Comparison of ENCODE assay signal across 25 mouse cellular contexts in the genomic region with DNA sequence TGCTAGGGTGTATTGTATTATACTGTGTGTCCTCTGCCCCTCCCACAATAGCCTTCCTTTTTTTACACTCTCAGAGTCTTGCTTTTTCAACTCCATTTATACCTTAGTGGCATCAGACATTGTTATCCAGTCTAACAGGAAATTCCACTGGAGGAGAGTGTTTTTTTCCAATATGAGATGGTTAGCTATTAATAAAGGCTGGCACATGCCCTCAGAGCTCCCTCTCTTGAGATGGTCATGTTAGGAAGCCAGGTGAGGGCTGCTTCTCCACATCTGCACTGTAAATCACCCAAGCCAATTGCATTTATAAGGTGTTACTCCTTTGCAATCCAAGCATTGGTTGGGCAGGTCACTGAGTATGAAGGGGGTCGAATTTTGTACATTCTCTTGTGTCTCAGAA.
A peak's percentile ranks its signal among the peaks of the same experiment; 100 is the strongest.
DNase-seq lines count a peak whose midpoint lies in the region; ATAC-seq and TF ChIP-seq lines count a peak whose summit lies in the region.
"Had no signal": no experiment of that assay in that cellular context is flagged by ENCODE, and none has a peak within 500 bp of the region (broad histone marks: within the 10 kb centered on the region; RNA-seq: fewer than 3 reads in every experiment).

No protein-coding gene starts in this region.

- peaks cover 15% of the 10 kb centered on the region; the same call in 1 of the 2 replicates for H3K4me1 ChIP-seq in kidney, adult 2 months (ENCODE audit: control insufficient read depth, insufficient read depth, low read length)
- peaks cover 18% of the 10 kb centered on the region; the same call in 1 of the 2 replicates for H3K4me1 ChIP-seq in kidney, postnatal 0 days (replicated peaks; ENCODE audit: insufficient read depth, low read length)
- peaks cover 23% of the 10 kb centered on the region for H3K4me1 ChIP-seq in kidney, embryonic 14.5 days (ENCODE audit: control insufficient read depth, insufficient read depth, low read length)
- H3K4me1 ChIP-seq in lung, embryonic 16.5 days (replicated peaks; ENCODE audit: control insufficient read depth, insufficient read depth, low read length), result peaks cover 31% of the 10 kb centered on the region
- peaks cover 17% of the 10 kb centered on the region for H3K4me1 ChIP-seq in lung, adult 2 months (ENCODE audit: control insufficient read depth, insufficient read depth, low read length)
- H3K4me1 ChIP-seq in stomach, embryonic 16.5 days (ENCODE audit: control insufficient read depth, insufficient read depth, low read length), result peaks cover 26% of the 10 kb centered on the region
- H3K4me1 ChIP-seq in stomach, postnatal 0 days (replicated peaks; ENCODE audit: control insufficient read depth, insufficient read depth), result peaks cover 6% of the 10 kb centered on the region; the same call in 1 of the 2 replicates

- H3K27me3 ChIP-seq in kidney, adult 2 months (replicated peaks; ENCODE audit: control insufficient read depth, insufficient read depth, low read length), result no peaks in the 10 kb centered on the region
- H3K27me3 ChIP-seq in kidney, postnatal 0 days (ENCODE audit: insufficient read depth, low read length), result no peaks in the 10 kb centered on the region
- H3K27me3 ChIP-seq in kidney, embryonic 14.5 days (ENCODE audit: control insufficient read depth, insufficient read depth, low read length), result no peaks in the 10 kb centered on the region
- H3K27me3 ChIP-seq in lung, embryonic 16.5 days (ENCODE audit: control insufficient read depth, insufficient read depth, low read depth, low read length), result no peaks in the 10 kb centered on the region
- no peaks in the 10 kb centered on the region for H3K27me3 ChIP-seq in stomach, embryonic 16.5 days (ENCODE audit: control insufficient read depth, insufficient read depth, low read length)
- H3K27me3 ChIP-seq in stomach, postnatal 0 days (ENCODE audit: control insufficient read depth, insufficient read depth, low read length), result no peaks in the 10 kb centered on the region
- H3K27me3 ChIP-seq: CH12.LX, Patski had no signal

- TF ChIP-seq POLR2A in kidney, adult 2 months (IDR thresholded peaks at IDR 0.05; ENCODE audit: low read depth, low read length), result no peak
- no peak for TF ChIP-seq POLR2A in lung, adult 2 months (IDR thresholded peaks at IDR 0.05; ENCODE audit: borderline replicate concordance, extremely low read depth, low read depth, low read length)

- WGBS in kidney, adult 2 months, result 53% methylated on average over 1 of the region's 1 CpGs
- WGBS in kidney, postnatal 0 days, result 63% methylated on average over 1 of the region's 1 CpGs
- WGBS in kidney, embryonic 14.5 days, result 84% methylated on average over 1 of the region's 1 CpGs
- 44% methylated on average over 1 of the region's 1 CpGs for WGBS in lung, embryonic 16.5 days
- 60% methylated on average over 1 of the region's 1 CpGs for WGBS in lung, adult 2 months
- 61% methylated on average over 1 of the region's 1 CpGs for WGBS in stomach, embryonic 16.5 days
- 67% methylated on average over 1 of the region's 1 CpGs for WGBS in stomach, postnatal 0 days

- H3K9me3 ChIP-seq in kidney, postnatal 0 days (replicated peaks; ENCODE audit: low read length), result no peaks in the 10 kb centered on the region
- H3K9me3 ChIP-seq in kidney, embryonic 14.5 days (ENCODE audit: control insufficient read depth, low read length), result no peaks in the 10 kb centered on the region
- no peaks in the 10 kb centered on the region for H3K9me3 ChIP-seq in lung, embryonic 16.5 days (ENCODE audit: control insufficient read depth, low read length)
- H3K9me3 ChIP-seq in stomach, embryonic 16.5 days (replicated peaks; ENCODE audit: control insufficient read depth, low read length), result no peaks in the 10 kb centered on the region
- no peaks in the 10 kb centered on the region for H3K9me3 ChIP-seq in stomach, postnatal 0 days (ENCODE audit: control insufficient read depth, low read length)
- H3K9me3 ChIP-seq: embryonic facial prominence, embryonic 13.5 days; forebrain, embryonic 12.5 days; heart, embryonic 15.5 days; hindbrain, embryonic 10.5 days had no signal

- ATAC-seq in kidney, postnatal 0 days (replicated peaks; ENCODE audit: low FRiP score, low read depth), result no peak
- ATAC-seq in kidney, embryonic 14.5 days (ENCODE audit: low FRiP score, low TSS enrichment), result no peak
- ATAC-seq in lung, embryonic 16.5 days (ENCODE audit: low read depth), result no peak
- ATAC-seq in stomach, embryonic 16.5 days (ENCODE audit: insufficient read depth, low FRiP score), result no peak
- no peak for ATAC-seq in stomach, postnatal 0 days (ENCODE audit: low FRiP score, low TSS enrichment)
- ATAC-seq: activated CD4-positive, CD25-positive, alpha-beta regulatory T cell, adult 4 months; forebrain, embryonic 16.5 days; Patski had no signal

- no peaks in the 10 kb centered on the region for H3K36me3 ChIP-seq in kidney, adult 2 months (ENCODE audit: control insufficient read depth, insufficient read depth, low read length)
- H3K36me3 ChIP-seq in kidney, postnatal 0 days (ENCODE audit: insufficient read depth, low read length), result no peaks in the 10 kb centered on the region
- H3K36me3 ChIP-seq in kidney, embryonic 14.5 days (ENCODE audit: control insufficient read depth, insufficient read depth, low read length), result no peaks in the 10 kb centered on the region
- no peaks in the 10 kb centered on the region for H3K36me3 ChIP-seq in lung, embryonic 16.5 days (ENCODE audit: control insufficient read depth, insufficient read depth, low read length)
- H3K36me3 ChIP-seq in stomach, embryonic 16.5 days (ENCODE audit: control insufficient read depth, insufficient read depth, low read length), result no peaks in the 10 kb centered on the region
- no peaks in the 10 kb centered on the region for H3K36me3 ChIP-seq in stomach, postnatal 0 days (ENCODE audit: control insufficient read depth, insufficient read depth, low read length)
- H3K36me3 ChIP-seq: embryonic facial prominence, embryonic 13.5 days; forebrain, embryonic 12.5 days; heart, embryonic 15.5 days; hindbrain, embryonic 10.5 days had no signal

- no peak for TF ChIP-seq CTCF in kidney, adult 2 months (conservative IDR thresholded peaks at IDR 0.05; ENCODE audit: insufficient read depth, insufficient read length, low read depth, low read length)
- no peak for TF ChIP-seq CTCF in kidney, postnatal 0 days (IDR thresholded peaks at IDR 0.05; ENCODE audit: low read depth)
- TF ChIP-seq CTCF in lung, adult 2 months (IDR thresholded peaks at IDR 0.05; ENCODE audit: insufficient read depth, low read length), result no peak
- TF ChIP-seq CTCF in stomach, postnatal 0 days (IDR thresholded peaks at IDR 0.05; ENCODE audit: low read depth), result no peak

- H3K27ac ChIP-seq in kidney, adult 2 months (ENCODE audit: insufficient read depth, low read depth, low read length), result peak overlapping the region; percentile 53
- peak overlapping the region; percentile 6; the same call in 1 of the 2 replicates for H3K27ac ChIP-seq in kidney, postnatal 0 days
- H3K27ac ChIP-seq in kidney, embryonic 14.5 days (ENCODE audit: low read depth, low read length), result no peak overlapping the region
- peak overlapping the region; percentile 8 for H3K27ac ChIP-seq in lung, embryonic 16.5 days (ENCODE audit: low read length)
- H3K27ac ChIP-seq in stomach, embryonic 16.5 days (ENCODE audit: low read length), result peak overlapping the region; percentile 44; the same call in 1 of the 2 replicates
- no peak overlapping the region for H3K27ac ChIP-seq in stomach, postnatal 0 days (replicated peaks)
- H3K27ac ChIP-seq: embryonic facial prominence, embryonic 13.5 days; forebrain, embryonic 12.5 days; heart, adult 2 months; heart, embryonic 15.5 days; hindbrain, embryonic 10.5 days had no signal

- no peak overlapping the region for H3K4me2 ChIP-seq in kidney, postnatal 0 days (ENCODE audit: low read length)
- H3K4me2 ChIP-seq in kidney, embryonic 14.5 days (replicated peaks; ENCODE audit: low read depth, low read length), result no peak overlapping the region
- no peak overlapping the region for H3K4me2 ChIP-seq in lung, embryonic 16.5 days (ENCODE audit: low read depth, low read length)
- H3K4me2 ChIP-seq in stomach, embryonic 16.5 days (ENCODE audit: low read depth, low read length), result no peak overlapping the region
- no peak overlapping the region for H3K4me2 ChIP-seq in stomach, postnatal 0 days (replicated peaks; ENCODE audit: low read depth)
- H3K4me2 ChIP-seq: embryonic facial prominence, embryonic 13.5 days; forebrain, embryonic 12.5 days; heart, embryonic 11.5 days; heart, embryonic 15.5 days had no signal

- peak; percentile 64 for DNase-seq in kidney, adult 2 months
- DNase-seq in kidney, postnatal 10 days, result no peak
- DNase-seq in kidney, postnatal 0 days (ENCODE audit: low spot score), result no peak
- DNase-seq in lung, adult 2 months, result no peak
- no peak for DNase-seq in stomach, postnatal 0 days (ENCODE audit: low spot score)
- DNase-seq: adrenal gland, adult 2 months; adrenal gland, postnatal 25 days; cerebellum, adult 18-20 months; cerebellum, adult 9-11 months; cerebellum, postnatal 36 days; gastrocnemius, postnatal 10 days; heart, adult 2 months; heart, postnatal 14 days had no signal

- no peak for TF ChIP-seq EP300 in stomach, postnatal 0 days (optimal IDR thresholded peaks at IDR 0.05)

- H3K9ac ChIP-seq in kidney, postnatal 0 days (ENCODE audit: low read depth, low read length), result no peak overlapping the region
- no peak overlapping the region for H3K9ac ChIP-seq in kidney, embryonic 14.5 days (ENCODE audit: low read depth, low read length)
- H3K9ac ChIP-seq in lung, embryonic 16.5 days (ENCODE audit: low read length), result no peak overlapping the region
- H3K9ac ChIP-seq in stomach, embryonic 16.5 days (ENCODE audit: low read length), result no peak overlapping the region
- no peak overlapping the region for H3K9ac ChIP-seq in stomach, postnatal 0 days (ENCODE audit: low read length)
- H3K9ac ChIP-seq: embryonic facial prominence, embryonic 13.5 days; forebrain, embryonic 12.5 days; heart, embryonic 15.5 days had no signal

- H3K4me3 ChIP-seq in kidney, adult 2 months (ENCODE audit: insufficient read depth, low read depth, low read length), result no peak overlapping the region
- H3K4me3 ChIP-seq in kidney, postnatal 0 days (replicated peaks; ENCODE audit: low read depth, low read length), result no peak overlapping the region
- no peak overlapping the region for H3K4me3 ChIP-seq in kidney, embryonic 14.5 days (ENCODE audit: low read length)
- no peak overlapping the region for H3K4me3 ChIP-seq in lung, embryonic 16.5 days (ENCODE audit: low read length)
- H3K4me3 ChIP-seq in lung, adult 2 months (replicated peaks; ENCODE audit: extremely low read depth, low read depth, low read length), result no peak overlapping the region
- H3K4me3 ChIP-seq in stomach, embryonic 16.5 days (replicated peaks; ENCODE audit: low read length), result no peak overlapping the region
- no peak overlapping the region for H3K4me3 ChIP-seq in stomach, postnatal 0 days (ENCODE audit: low read depth, low read length)
- H3K4me3 ChIP-seq: embryonic facial prominence, embryonic 13.5 days; forebrain, embryonic 12.5 days; heart, adult 2 months; heart, embryonic 15.5 days; hindbrain, embryonic 10.5 days had no signal

Comparison
In these comparisons a context has a peak if more than half of its experiments do, and no peak if none do; other contexts are left out.
1. H3K27ac ChIP-seq: peak in kidney, adult 2 months (single experiment), kidney, postnatal 0 days (single experiment), lung, embryonic 16.5 days (single experiment) and stomach, embryonic 16.5 days (single experiment); none in kidney, embryonic 14.5 days (single experiment) and stomach, postnatal 0 days (single experiment).